27 mouse cellular contexts compared by ENCODE assay signal in the genomic region with DNA sequence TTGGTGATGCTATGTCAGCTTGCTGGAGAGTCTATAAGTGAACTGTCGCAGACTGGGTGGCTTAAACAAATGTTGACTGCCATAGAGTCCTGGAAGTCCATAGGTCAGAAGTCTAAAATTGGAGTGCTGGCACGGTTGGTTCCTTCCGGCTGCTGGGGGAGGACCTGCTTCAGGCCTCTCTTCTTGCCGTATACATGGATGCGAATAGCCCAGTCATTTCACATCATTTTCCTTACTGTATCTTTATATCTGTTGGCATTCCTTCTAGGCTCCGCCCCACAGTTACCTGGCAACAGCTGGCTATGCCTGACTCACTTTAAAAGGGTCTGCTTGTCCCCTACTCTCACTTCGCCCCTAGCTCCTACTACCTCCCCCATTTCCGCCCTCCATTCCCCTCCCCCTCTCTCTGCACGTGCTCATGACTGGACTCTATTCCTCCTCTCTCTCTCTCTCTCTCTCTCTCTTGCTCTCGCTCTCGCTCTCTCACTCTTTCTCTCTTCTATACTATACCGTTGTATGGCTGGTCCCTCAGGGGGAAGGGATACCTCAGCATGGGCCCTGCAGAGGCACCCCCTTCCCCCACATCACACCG. TPM values are rescaled to one million over a fixed set of nuclear protein-coding genes. Genes with fewer than 3 reads are reported as not detected.
DNase-seq lines count a peak whose midpoint lies in the region; ATAC-seq and TF ChIP-seq lines count a peak whose summit lies in the region.
"Had no signal": no experiment of that assay in that cellular context is flagged by ENCODE, and none has a peak within 500 bp of the region (broad histone marks: within the 10 kb centered on the region; RNA-seq: fewer than 3 reads in every experiment).

No protein-coding gene starts in this region.

- H3K4me3 ChIP-seq in heart, embryonic 10.5 days, result no peak overlapping the region
- no peak overlapping the region for H3K4me3 ChIP-seq in heart, adult 2 months
- H3K4me3 ChIP-seq in midbrain, embryonic 10.5 days, result no peak overlapping the region
- H3K4me3 ChIP-seq in midbrain, embryonic 13.5 days (replicated peaks), result no peak overlapping the region
- no peak overlapping the region for H3K4me3 ChIP-seq in liver, embryonic 14.5 days (ENCODE audit: insufficient read depth in 1 of 2, low read depth in 2 of 2, low read length in 2 of 2)
- no peak overlapping the region for H3K4me3 ChIP-seq in layer of hippocampus, adult 2 months
- H3K4me3 ChIP-seq: embryonic facial prominence, embryonic 15.5 days; erythroblast, embryonic 14.5 days; forebrain, embryonic 10.5 days; gastrocnemius, adult 2 months; heart, embryonic 15.5 days; hindbrain, embryonic 10.5 days had no signal

- no peaks in the 10 kb centered on the region for H3K27me3 ChIP-seq in heart, embryonic 10.5 days (ENCODE audit: insufficient read depth, poor library complexity, severe bottlenecking)
- no peaks in the 10 kb centered on the region for H3K27me3 ChIP-seq in heart, adult 2 months (ENCODE audit: control insufficient read depth, insufficient read depth, low read length)
- no peaks in the 10 kb centered on the region for H3K27me3 ChIP-seq in midbrain, embryonic 10.5 days (ENCODE audit: low read depth, poor library complexity, severe bottlenecking)
- H3K27me3 ChIP-seq in midbrain, embryonic 13.5 days, result no peaks in the 10 kb centered on the region
- no peaks in the 10 kb centered on the region for H3K27me3 ChIP-seq in liver, embryonic 14.5 days (ENCODE audit: control insufficient read depth, insufficient read depth, low read length)
- H3K27me3 ChIP-seq: embryonic facial prominence, embryonic 15.5 days; heart, embryonic 15.5 days; Patski had no signal

- no peak for TF ChIP-seq EP300 in heart, adult 2 months (IDR thresholded peaks at IDR 0.05; ENCODE audit: insufficient read depth, low read depth, low read length)
- TF ChIP-seq EP300 in liver, embryonic 14.5 days (IDR thresholded peaks at IDR 0.05; ENCODE audit: low read depth), result no peak

- no peak overlapping the region for H3K27ac ChIP-seq in heart, embryonic 10.5 days
- no peak overlapping the region for H3K27ac ChIP-seq in heart, adult 2 months
- H3K27ac ChIP-seq in midbrain, embryonic 10.5 days (replicated peaks), result peak overlapping the region; percentile 63; the same call in 1 of the 2 replicates
- no peak overlapping the region for H3K27ac ChIP-seq in midbrain, embryonic 13.5 days
- H3K27ac ChIP-seq in liver, embryonic 14.5 days, result no peak overlapping the region
- no peak overlapping the region for H3K27ac ChIP-seq in layer of hippocampus, adult 2 months
- H3K27ac ChIP-seq: embryonic facial prominence, embryonic 15.5 days; forebrain, embryonic 10.5 days; gastrocnemius, adult 2 months; heart, embryonic 15.5 days; hindbrain, embryonic 14.5 days had no signal

- TF ChIP-seq POLR2A in heart, adult 2 months (IDR thresholded peaks at IDR 0.05; ENCODE audit: insufficient read depth, low read depth, low read length), result no peak

- intact Hi-C loops in heart, adult 2 months (cut with DNase I), result no loop called here

- no peak for TF ChIP-seq CTCF in heart, adult 2 months (IDR thresholded peaks at IDR 0.05)
- no peak for TF ChIP-seq CTCF in liver, embryonic 14.5 days (IDR thresholded peaks at IDR 0.05; ENCODE audit: low read depth)
- TF ChIP-seq CTCF in layer of hippocampus, adult 2 months (conservative IDR thresholded peaks at IDR 0.05), result no peak

- 0 out of 2 replicates have a peak, but pooled peaks cover 4% of the 10 kb centered on the region for H3K4me1 ChIP-seq in heart, embryonic 10.5 days
- no peaks in the 10 kb centered on the region for H3K4me1 ChIP-seq in heart, adult 2 months (ENCODE audit: control insufficient read depth, insufficient read depth, low read length)
- peaks cover 26% of the 10 kb centered on the region for H3K4me1 ChIP-seq in midbrain, embryonic 10.5 days
- no peaks in the 10 kb centered on the region for H3K4me1 ChIP-seq in midbrain, embryonic 13.5 days (replicated peaks)
- peaks cover 0 to 9% of the 10 kb centered on the region in 2 experiments; a peak in 2 of 4 replicates for H3K4me1 ChIP-seq in liver, embryonic 14.5 days (replicated peaks; ENCODE audit: control insufficient read depth in 2 of 2, insufficient read depth in 2 of 2, low read length in 1 of 2)
- H3K4me1 ChIP-seq: embryonic facial prominence, embryonic 15.5 days; heart, embryonic 15.5 days had no signal

- H3K4me2 ChIP-seq in midbrain, embryonic 13.5 days (replicated peaks), result no peak overlapping the region
- no peak overlapping the region for H3K4me2 ChIP-seq in liver, embryonic 14.5 days (ENCODE audit: low read depth)
- H3K4me2 ChIP-seq: embryonic facial prominence, embryonic 15.5 days; heart, embryonic 11.5 days; heart, embryonic 15.5 days; hindbrain, embryonic 14.5 days had no signal

- 83% methylated on average over 13 of the region's 13 CpGs for WGBS in heart, embryonic 10.5 days
- WGBS in heart, adult 2 months, result 79% methylated on average over 13 of the region's 13 CpGs
- WGBS in midbrain, embryonic 10.5 days, result 85% methylated on average over 13 of the region's 13 CpGs
- WGBS in midbrain, embryonic 13.5 days, result 82% methylated on average over 13 of the region's 13 CpGs
- WGBS in liver, embryonic 14.5 days (ENCODE audit: insufficient replicate concordance), result 69% methylated on average over 13 of the region's 13 CpGs

- peak; percentile 55 for DNase-seq in heart, embryonic 10.5 days (ENCODE audit: low spot score)
- DNase-seq in heart, adult 2 months, result no peak
- DNase-seq in midbrain, embryonic 10.5 days (ENCODE audit: low spot score), result no peak
- no peak for DNase-seq in liver, embryonic 14.5 days (ENCODE audit: low read depth in 3 of 3, low spot score in 3 of 3)
- peak; percentile 71 for DNase-seq in yolk sac, embryonic 10.5 days (ENCODE audit: low spot score)
- DNase-seq in layer of hippocampus, adult 2 months (ENCODE audit: low spot score in 2 of 2), result no peak
- DNase-seq in embryo, embryonic 9.5 days (ENCODE audit: extremely low spot score), result no peak
- DNase-seq: adrenal gland, adult 2 months; adrenal gland, postnatal 25 days; cerebellum, adult 18-20 months; cerebellum, postnatal 10 days; gastrocnemius, adult 2 months; gastrocnemius, postnatal 25 days; heart, postnatal 14 days had no signal

- no peak for ATAC-seq in midbrain, embryonic 13.5 days
- ATAC-seq in liver, embryonic 14.5 days (ENCODE audit: insufficient read depth), result 0 out of 2 replicates have a peak, but pooled peaks have one; percentile 42
- ATAC-seq: forebrain, embryonic 14.5 days had no signal

- H3K36me3 ChIP-seq in heart, embryonic 10.5 days, result no peaks in the 10 kb centered on the region
- H3K36me3 ChIP-seq in heart, adult 2 months (ENCODE audit: control insufficient read depth, insufficient read depth, low read length), result no peaks in the 10 kb centered on the region
- no peaks in the 10 kb centered on the region for H3K36me3 ChIP-seq in midbrain, embryonic 10.5 days
- no peaks in the 10 kb centered on the region for H3K36me3 ChIP-seq in midbrain, embryonic 13.5 days
- H3K36me3 ChIP-seq in liver, embryonic 14.5 days (replicated peaks; ENCODE audit: control insufficient read depth, insufficient read depth, low read depth), result no peaks in the 10 kb centered on the region
- H3K36me3 ChIP-seq: embryonic facial prominence, embryonic 15.5 days; forebrain, embryonic 10.5 days; heart, embryonic 15.5 days; hindbrain, embryonic 10.5 days had no signal

- H3K9ac ChIP-seq in heart, adult 2 months (ENCODE audit: low read depth, low read length), result no peak overlapping the region
- H3K9ac ChIP-seq in midbrain, embryonic 13.5 days (replicated peaks), result no peak overlapping the region
- no peak overlapping the region for H3K9ac ChIP-seq in liver, embryonic 14.5 days (replicated peaks)
- H3K9ac ChIP-seq: embryonic facial prominence, embryonic 15.5 days; heart, embryonic 15.5 days; hindbrain, embryonic 14.5 days had no signal

- no peaks in the 10 kb centered on the region for H3K9me3 ChIP-seq in heart, embryonic 10.5 days
- no peaks in the 10 kb centered on the region for H3K9me3 ChIP-seq in midbrain, embryonic 10.5 days (replicated peaks)
- no peaks in the 10 kb centered on the region for H3K9me3 ChIP-seq in midbrain, embryonic 13.5 days
- H3K9me3 ChIP-seq in liver, embryonic 14.5 days (ENCODE audit: control insufficient read depth, low read length), result no peaks in the 10 kb centered on the region
- H3K9me3 ChIP-seq: embryonic facial prominence, embryonic 15.5 days; forebrain, embryonic 10.5 days; heart, embryonic 15.5 days; hindbrain, embryonic 10.5 days had no signal

- H3K79me2 ChIP-seq in heart, adult 2 months (replicated peaks; ENCODE audit: control insufficient read depth, insufficient read depth, low read length), result no peaks in the 10 kb centered on the region

RNA-seq across cellular contexts. Expression of a gene that starts 6.9 kb away (rescaled TPM):
- 0.19 TPM in 1 of 2 replicates, not detected in the other for polyA plus RNA-seq in heart, embryonic 10.5 days (2016; fragmentation: Nextera tagmentation; extraction: Ambion mirVana)
- under 1 TPM in 1 of 2 experiments, not detected in 1; 0.73 TPM for total RNA-seq in heart, adult 2 months (2021)
- polyA plus RNA-seq in heart, adult 2 months (2012; rRNA removed), result 0.15 and 1.4 TPM in 2 replicates
- 0.25 TPM in 1 of 2 replicates, not detected in the other for polyA plus RNA-seq in midbrain, embryonic 10.5 days (2016; fragmentation: Nextera tagmentation; extraction: Ambion mirVana)
- 0.46 and 0.66 TPM in 2 replicates for polyA plus RNA-seq in midbrain, embryonic 13.5 days (2015; fragmentation: Nextera tagmentation; extraction: Ambion mirVana)
- 0.04 and 0.07 TPM in 2 replicates for polyA plus RNA-seq in liver, embryonic 14.5 days (2012; rRNA removed)
- 0.39 and 0.42 TPM in 2 replicates for polyA plus RNA-seq in liver, embryonic 14.5 days (2014; fragmentation: Nextera tagmentation; extraction: Ambion mirVana)
- under 1 TPM in 1 of 2 experiments, not detected in 1; 0.10 TPM for total RNA-seq in layer of hippocampus, adult 2 months (2021)
- total RNA-seq: granulocyte monocyte progenitor cell, adult 5-6 weeks had no signal
- polyA plus RNA-seq: embryonic facial prominence, embryonic 11.5 days; erythroblast, embryonic 14.5 days; forebrain, embryonic 10.5 days; heart, embryonic 11.5 days had no signal

RNA-seq across cellular contexts. Expression of a gene that starts 30.8 kb away (rescaled TPM):
- polyA plus RNA-seq in heart, embryonic 10.5 days (2016; fragmentation: Nextera tagmentation; extraction: Ambion mirVana), result not detected in 2 replicates
- total RNA-seq in heart, adult 2 months (2021), result not detected
- polyA plus RNA-seq in heart, adult 2 months (2012; rRNA removed), result 0.06 TPM in 1 of 2 replicates, not detected in the other
- not detected in 2 replicates for polyA plus RNA-seq in midbrain, embryonic 10.5 days (2016; fragmentation: Nextera tagmentation; extraction: Ambion mirVana)
- not detected in 2 replicates for polyA plus RNA-seq in midbrain, embryonic 13.5 days (2015; fragmentation: Nextera tagmentation; extraction: Ambion mirVana)
- not detected in 2 replicates for polyA plus RNA-seq in liver, embryonic 14.5 days (2012; rRNA removed)
- polyA plus RNA-seq in liver, embryonic 14.5 days (2014; fragmentation: Nextera tagmentation; extraction: Ambion mirVana), result not detected in 2 replicates
- not detected for total RNA-seq in layer of hippocampus, adult 2 months (2021)
- total RNA-seq: adrenal gland, adult 2 months; gastrocnemius, adult 2 months; gastrocnemius, postnatal 25 days; granulocyte monocyte progenitor cell, adult 5-6 weeks; heart, postnatal 14 days had no signal
- polyA plus RNA-seq: adrenal gland, adult 2 months; C2C12; embryonic facial prominence, embryonic 11.5 days; erythroblast, embryonic 14.5 days; forebrain, embryonic 10.5 days; forebrain, embryonic 14.5 days; heart, embryonic 11.5 days; heart, embryonic 15.5 days; hindbrain, embryonic 10.5 days; hindbrain, embryonic 14.5 days; Patski had no signal

RNA-seq across cellular contexts. Expression of a gene that starts 36.3 kb away (rescaled TPM):
- polyA plus RNA-seq in heart, embryonic 10.5 days (2016; fragmentation: Nextera tagmentation; extraction: Ambion mirVana), result 0.99 and 1.0 TPM in 2 replicates
- 10 to 100 TPM; 27.5 to 34.3 TPM for total RNA-seq in heart, adult 2 months (2021)
- 26.1 and 29.7 TPM in 2 replicates for polyA plus RNA-seq in heart, adult 2 months (2012; rRNA removed)
- 0.14 TPM in 1 of 2 replicates, not detected in the other for polyA plus RNA-seq in midbrain, embryonic 10.5 days (2016; fragmentation: Nextera tagmentation; extraction: Ambion mirVana)
- 0.81 and 0.97 TPM in 2 replicates for polyA plus RNA-seq in midbrain, embryonic 13.5 days (2015; fragmentation: Nextera tagmentation; extraction: Ambion mirVana)
- polyA plus RNA-seq in liver, embryonic 14.5 days (2012; rRNA removed), result 3.8 and 4.0 TPM in 2 replicates
- 8.4 and 10.6 TPM in 2 replicates for polyA plus RNA-seq in liver, embryonic 14.5 days (2014; fragmentation: Nextera tagmentation; extraction: Ambion mirVana)
- total RNA-seq in layer of hippocampus, adult 2 months (2021), result 1 to 10 TPM in 1 of 2 experiments, under 1 TPM in 1; 0.61 to 1.1 TPM
- total RNA-seq: granulocyte monocyte progenitor cell, adult 5-6 weeks had no signal
- polyA plus RNA-seq: embryonic facial prominence, embryonic 11.5 days; erythroblast, embryonic 14.5 days had no signal

Comparison
In these comparisons a context has a peak if more than half of its experiments do, and no peak if none do; other contexts are left out.
1. DNase-seq: peak in heart, embryonic 10.5 days (single experiment) and yolk sac, embryonic 10.5 days (single experiment); none in heart, adult 2 months (0 of 2), midbrain, embryonic 10.5 days (single experiment), liver, embryonic 14.5 days (0 of 3), layer of hippocampus, adult 2 months (0 of 2) and embryo, embryonic 9.5 days (single experiment).